Mouse (Mus musculus) heart, embryonic 14.5 days (tissue): Measurements from ENCODE around the gene Trex1. TPM values are rescaled to one million over a fixed set of nuclear protein-coding genes. Genes with fewer than 3 reads are reported as not detected.

Source experiments
- ATAC-seq: fragments of 200-750 bp; cut with Nextera tagmentation; 2 replicates; pipeline ENCODE4 v1.8.0; 2017; ENCODE audit warnings: low read depth, moderate TSS enrichment; ENCODE audit not compliant: insufficient number of reproducible peaks, insufficient read depth, low FRiP score
- H3K27ac ChIP-seq, 2 experiments: fragments of 200-500 bp in 1 of 2; fragments of 300-500 bp in 1 of 2; sonication (generic) in 1 of 2; replicated peaks in 1 of 2; 2 replicates each; pipeline ENCODE4 v1.5.1; 2012 to 2014; ENCODE audit warnings: low read depth in 2 of 2, low read length in 2 of 2, control low read depth in 1 of 2, mild to moderate bottlenecking in 1 of 2, mixed read lengths in 1 of 2; ENCODE audit not compliant: control insufficient read depth in 1 of 2, insufficient read depth in 1 of 2
- H3K27me3 ChIP-seq: fragments of 300-500 bp; sonication (generic); 2 replicates; pipeline ENCODE4 v1.6.1; 2014; ENCODE audit warnings: mild to moderate bottlenecking, low read length, control low read depth; ENCODE audit not compliant: control insufficient read depth, insufficient read depth
- H3K36me3 ChIP-seq: fragments of 300-500 bp; sonication (generic); 2 replicates; pipeline ENCODE4 v1.6.1; 2014; ENCODE audit warnings: mild to moderate bottlenecking, control low read depth, low read length, mixed read lengths; ENCODE audit not compliant: control insufficient read depth, insufficient read depth
- H3K4me1 ChIP-seq, 2 experiments: fragments of 200-500 bp in 1 of 2; fragments of 300-500 bp in 1 of 2; sonication (generic) in 1 of 2; 2 replicates each; pipeline ENCODE4 v1.6.1; 2012 to 2014; ENCODE audit warnings: low read length in 2 of 2, control low read depth in 1 of 2, mixed read lengths in 1 of 2; ENCODE audit not compliant: control insufficient read depth in 2 of 2, insufficient read depth in 2 of 2
- H3K4me2 ChIP-seq: fragments of 300-500 bp; sonication (generic); 2 replicates; pipeline ENCODE4 v1.6.1; 2014; ENCODE audit warnings: mild to moderate bottlenecking, low read length
- H3K4me3 ChIP-seq, 2 experiments: fragments of 200-500 bp in 1 of 2; fragments of 300-500 bp in 1 of 2; sonication (generic) in 1 of 2; 2 replicates each; pipeline ENCODE4 v1.5.1; 2012 to 2014; ENCODE audit warnings: low read length in 2 of 2, mild to moderate bottlenecking in 2 of 2, control low read depth in 1 of 2, low read depth in 1 of 2, moderate library complexity in 1 of 2; ENCODE audit not compliant: control insufficient read depth in 1 of 2, insufficient read depth in 1 of 2
- H3K9ac ChIP-seq: fragments of 300-500 bp; sonication (generic); 2 replicates; pipeline ENCODE4 v1.6.1; 2014; ENCODE audit warnings: mild to moderate bottlenecking, low read length
- H3K9me3 ChIP-seq: fragments of 300-500 bp; sonication (generic); 2 replicates; pipeline ENCODE4 v1.6.1; 2016; ENCODE audit warnings: low read length, control low read depth; ENCODE audit not compliant: control insufficient read depth
- WGBS: fragments of 180-500 bp; shearing (Covaris S2); extraction: QIAGEN DNeasy Blood & Tissue Kit; methylation state at CpG from one replicate; pipeline ENCODE4 v1.1.7; 2014; 5-methylcytosine and 5-hydroxymethylcytosine counted together
- polyA plus RNA-seq: library from polyadenylated mRNA; unstranded; fragments of >200 nt; fragmentation: Nextera tagmentation; extraction: Ambion mirVana; gene quantifications from 2 replicates; pipeline ENCODE4 v1.2.1, GENCODE M21; 2014

Gene Trex1
- polyA plus RNA-seq, 1 experiment from 2014 or later: 8.1 TPM

DNA sequence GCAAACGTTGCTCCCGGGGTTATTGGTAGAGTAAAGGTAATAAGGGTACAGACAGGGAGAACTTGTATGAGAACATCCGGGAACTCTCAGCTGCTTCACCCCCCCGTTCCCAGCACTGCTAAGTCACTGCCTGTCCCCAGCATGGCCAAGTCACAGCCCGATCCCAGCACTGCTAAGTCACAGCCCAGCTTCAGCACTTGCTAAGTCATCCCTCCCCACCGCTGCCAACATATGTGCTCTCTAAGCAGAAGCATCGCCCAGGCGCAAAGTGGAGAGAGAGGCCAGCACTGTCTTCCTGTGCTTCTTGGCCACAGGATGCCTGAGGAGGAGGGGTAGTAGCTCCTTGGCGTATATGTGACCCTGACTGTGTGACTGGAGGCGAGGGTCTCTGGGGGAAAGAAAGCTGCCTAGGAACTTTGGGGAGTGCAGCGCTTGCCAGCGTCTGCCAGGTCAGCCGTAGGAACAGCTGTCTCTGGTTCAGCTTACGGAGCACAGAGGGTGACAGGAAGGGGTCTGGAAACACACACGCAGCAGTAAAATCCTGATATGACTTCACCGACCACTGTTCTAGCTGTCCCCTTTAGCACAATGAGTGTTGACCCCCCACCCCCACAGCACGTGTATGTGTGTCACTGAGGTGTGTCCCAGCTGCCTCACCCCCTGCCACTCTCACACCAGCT lies 49.8 kb downstream of the Trex1 start:
- Histone ChIP-seq H3K27me3 (no peaks in the 10 kb centered on the region), H3K9ac (peak overlapping the region; percentile 38), H3K36me3 (no peaks in the 10 kb centered on the region), H3K9me3 (no peaks in the 10 kb centered on the region), H3K4me2 (peak overlapping the region; percentile 44), H3K4me3 (no peak overlapping the region), H3K27ac (no peak overlapping the region), H3K4me1 (peaks cover 11 to 14% of the 10 kb centered on the region in 2 experiments)
- ATAC-seq: 0 out of 2 replicates have a peak, but pooled peaks have one; percentile 23
- 30% methylated on average over 17 of the region's 17 CpGs for WGBS

DNA sequence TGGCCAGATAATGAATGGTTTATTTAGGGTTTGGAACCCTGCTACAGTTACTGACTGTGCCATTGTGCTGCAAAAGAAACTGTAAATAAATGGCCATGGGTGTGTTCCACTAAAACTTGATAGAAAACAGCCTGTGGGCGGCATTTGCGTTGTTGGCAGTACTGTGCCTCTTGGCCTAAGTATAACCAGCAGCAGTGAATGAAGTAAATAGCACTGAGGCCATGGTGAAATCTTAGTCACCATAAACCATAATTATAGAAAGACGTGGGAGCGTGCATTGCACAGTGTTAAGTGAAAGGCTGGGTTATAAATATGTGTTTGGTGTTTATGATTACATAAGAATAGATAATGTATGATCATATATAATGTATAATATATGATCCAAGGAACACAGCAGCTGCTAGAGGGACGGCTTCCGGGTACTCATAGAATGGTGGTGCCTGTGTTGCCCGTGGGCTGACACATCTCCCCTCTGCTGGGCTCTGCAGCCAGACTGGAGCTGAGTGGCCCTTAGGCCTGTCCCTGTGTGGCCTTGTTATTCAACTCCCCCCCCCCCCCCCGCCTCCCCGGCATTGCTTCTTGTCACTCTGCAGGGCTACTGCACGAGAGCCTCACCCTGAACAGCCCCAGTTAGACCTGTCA lies 50.4 kb downstream of the Trex1 start:
- H3K4me1 ChIP-seq: peaks cover 11 to 14% of the 10 kb centered on the region in 2 experiments
- H3K36me3 ChIP-seq: no peaks in the 10 kb centered on the region
- no peak overlapping the region for H3K4me3 ChIP-seq
- H3K9ac ChIP-seq: peak overlapping the region; percentile 38; the same call in 1 of the 2 replicates
- no peaks in the 10 kb centered on the region for H3K9me3 ChIP-seq
- ATAC-seq: no peak
- no peaks in the 10 kb centered on the region for H3K27me3 ChIP-seq
- H3K4me2 ChIP-seq: peak overlapping the region; percentile 44; the same call in 1 of the 2 replicates
- 62% methylated on average over 8 of the region's 10 CpGs for WGBS
- H3K27ac ChIP-seq: no peak overlapping the region

DNA sequence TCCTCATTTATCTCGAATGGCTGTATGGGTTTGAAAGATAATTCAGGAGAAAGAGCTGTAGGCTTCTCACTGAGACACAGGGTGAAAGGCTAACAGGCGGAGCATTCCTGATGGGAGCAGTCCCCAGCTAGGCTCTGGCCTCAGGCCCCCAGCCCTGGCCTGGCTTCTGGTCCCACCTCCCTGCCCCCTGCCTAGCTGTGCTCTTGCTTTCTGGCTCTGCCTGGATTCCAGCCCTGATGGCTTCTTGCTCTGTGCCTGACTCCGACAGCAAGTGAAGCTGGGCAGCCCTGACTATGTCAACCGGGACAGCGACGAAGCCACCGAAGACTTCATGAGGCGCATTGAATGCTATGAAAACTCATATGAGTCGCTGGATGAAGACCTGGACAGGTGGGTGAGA lies 51.5 kb downstream of the Trex1 start:
- Histone ChIP-seq H3K27ac (no peak overlapping the region), H3K9ac (no peak overlapping the region)
- WGBS: 70% methylated on average over 9 of the region's 9 CpGs

More for the DNA sequence above, 51.5 kb downstream of the Trex1 start:
- Histone ChIP-seq H3K4me1 (peaks cover 11 to 14% of the 10 kb centered on the region in 2 experiments), H3K27me3 (no peaks in the 10 kb centered on the region), H3K36me3 (no peaks in the 10 kb centered on the region), H3K4me2 (no peak overlapping the region), H3K9me3 (no peaks in the 10 kb centered on the region), H3K4me3 (no peak overlapping the region)
- ATAC-seq: no peak

Other genes starting within 250 kb of the Trex1 start
- gene Celsr3, start 233.4 kb downstream of the Trex1 start, polyA plus RNA-seq: 0.01 and 0.12 TPM in 2 replicates
- gene Slc26a6, start 206.5 kb downstream of the Trex1 start, polyA plus RNA-seq: 7.6 and 8.7 TPM in 2 replicates
- not detected in 2 replicates for gene Tmem89, start 145.1 kb downstream of the Trex1 start, polyA plus RNA-seq
- gene Uqcrc1, start 123.1 kb downstream of the Trex1 start, polyA plus RNA-seq: 952 and 972 TPM in 2 replicates
- gene Col7a1, start 106.1 kb downstream of the Trex1 start, polyA plus RNA-seq: 0.47 and 0.72 TPM in 2 replicates
- not detected in 2 replicates for gene Ucn2, start 73.7 kb downstream of the Trex1 start, polyA plus RNA-seq
- 2.9 and 3.2 TPM in 2 replicates for gene Pfkfb4, start 68.0 kb downstream of the Trex1 start, polyA plus RNA-seq
- gene Shisa5, start 21.2 kb downstream of the Trex1 start, polyA plus RNA-seq: 51.9 and 54.3 TPM in 2 replicates
- gene Atrip, start 14.4 kb upstream of the Trex1 start, polyA plus RNA-seq: 17.5 and 19.9 TPM in 2 replicates
- gene Ccdc51, start 22.8 kb upstream of the Trex1 start, polyA plus RNA-seq: 13.9 and 14.0 TPM in 2 replicates
- 611 and 670 TPM in 2 replicates for gene Tma7, start 22.9 kb upstream of the Trex1 start, polyA plus RNA-seq
- 5.6 and 5.7 TPM in 2 replicates for gene Plxnb1, start 35.7 kb upstream of the Trex1 start, polyA plus RNA-seq
- not detected in 2 replicates for gene Fbxw21, start 102.3 kb upstream of the Trex1 start, polyA plus RNA-seq
- gene Fbxw13, start 136.2 kb upstream of the Trex1 start, polyA plus RNA-seq: not detected in 2 replicates
- gene Fbxw20, start 175.0 kb upstream of the Trex1 start, polyA plus RNA-seq: not detected in 2 replicates
- gene Fbxw14, start 227.9 kb upstream of the Trex1 start, polyA plus RNA-seq: not detected in 2 replicates